Mouse (Mus musculus): ENCODE data around the gene Gpr156.

GRCm38 (mm10) chr16:38017958-38018376 is 101.7 kb downstream of the Gpr156 start:
- no peak for TF ChIP-seq CTCF (IDR thresholded peaks at IDR 0.05)
- no peak for TF ChIP-seq EP300 (IDR thresholded peaks at IDR 0.05)

All from lung, postnatal 0 days (tissue).